Mouse (Mus musculus): Measurements from ENCODE around the gene Adk. TPM values are rescaled to one million over a fixed set of nuclear protein-coding genes. Genes with fewer than 3 reads are reported as not detected.
A peak's percentile ranks its signal among the peaks of the same experiment; 100 is the strongest.

Gene Adk
- polyA plus RNA-seq, 1 experiment from 2014 or later: 203 TPM

DNA sequence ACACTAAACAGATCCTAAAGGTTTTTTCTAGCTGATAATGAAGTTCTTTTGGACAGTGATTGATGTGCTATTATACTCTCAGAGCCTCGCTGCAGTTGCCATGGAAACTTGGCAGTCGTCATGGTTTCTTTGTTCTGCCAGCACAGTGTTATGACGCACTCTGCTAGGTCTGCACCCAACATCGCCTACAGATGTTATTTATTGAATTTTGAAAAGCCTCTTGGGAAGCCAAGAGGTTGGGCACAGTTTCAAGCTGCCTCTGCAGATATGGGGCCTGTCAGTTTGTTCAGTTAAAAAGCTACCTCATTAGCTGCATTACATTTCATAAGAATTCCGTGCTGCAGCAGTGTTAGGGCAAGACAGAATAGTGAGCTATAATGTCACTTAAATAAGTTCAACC is 316.8 kb downstream of the Adk start:
- WGBS: 3% methylated on average over 5 of the region's 5 CpGs
- H3K4me2 ChIP-seq: no peak overlapping the region
- no peaks in the 10 kb centered on the region for H3K36me3 ChIP-seq
- no peaks in the 10 kb centered on the region for H3K27me3 ChIP-seq
- no peak overlapping the region for H3K4me3 ChIP-seq
- H3K9me3 ChIP-seq: no peaks in the 10 kb centered on the region
- no peak overlapping the region for H3K9ac ChIP-seq
- H3K27ac ChIP-seq: no peak overlapping the region
- peaks cover 11% of the 10 kb centered on the region for H3K4me1 ChIP-seq
- ATAC-seq (ENCODE audit: borderline replicate concordance, extremely low read depth, low FRiP score, low TSS enrichment): peak; percentile 96

DNA sequence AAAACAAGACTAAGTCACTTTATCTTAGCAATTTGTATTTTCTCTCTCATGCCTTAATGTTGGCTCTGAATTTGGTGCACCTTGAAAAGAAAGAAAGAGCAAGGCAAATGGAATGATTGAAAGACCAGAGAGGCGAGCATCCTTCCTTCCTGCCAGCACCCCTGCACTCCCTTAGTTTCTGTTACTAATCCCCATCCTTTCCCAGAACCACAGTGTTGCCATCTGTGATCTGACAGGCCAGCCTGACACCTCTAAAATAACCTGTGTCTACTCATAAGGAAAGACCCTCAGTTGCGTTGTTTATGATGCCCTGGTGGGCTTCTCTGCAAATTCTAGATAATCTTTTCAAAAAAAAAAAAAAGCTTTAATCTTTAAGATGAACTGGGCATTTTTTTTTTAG is 319.6 kb downstream of the Adk start:
- WGBS: 79% methylated on average over 2 of the region's 2 CpGs
- no peak overlapping the region for H3K4me3 ChIP-seq
- no peaks in the 10 kb centered on the region for H3K9me3 ChIP-seq
- H3K36me3 ChIP-seq: no peaks in the 10 kb centered on the region
- H3K4me2 ChIP-seq: no peak overlapping the region
- H3K27ac ChIP-seq: no peak overlapping the region
- H3K9ac ChIP-seq: no peak overlapping the region
- no peaks in the 10 kb centered on the region for H3K27me3 ChIP-seq
- no peak for ATAC-seq (ENCODE audit: borderline replicate concordance, extremely low read depth, low FRiP score, low TSS enrichment)
- H3K4me1 ChIP-seq: peaks cover 11% of the 10 kb centered on the region

DNA sequence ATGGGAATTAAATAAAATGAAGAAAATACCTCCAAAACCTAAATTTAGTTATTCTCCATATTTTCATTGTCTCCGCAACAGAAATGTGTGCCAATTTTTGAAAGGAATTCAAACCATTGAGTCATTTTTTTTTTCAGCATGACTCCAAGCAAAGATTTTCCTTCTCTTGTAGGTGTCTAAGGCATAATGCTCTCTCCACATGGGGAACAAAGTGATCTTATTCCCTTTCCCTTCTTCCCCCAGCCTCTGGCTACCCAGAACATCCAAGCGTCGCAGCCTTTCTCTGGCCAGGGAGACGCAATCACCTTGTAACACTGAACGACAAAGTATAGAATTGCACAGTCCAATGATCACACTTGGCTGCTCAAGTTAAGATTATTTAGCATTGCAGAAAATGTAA is 320.3 kb downstream of the Adk start:
- Histone ChIP-seq H3K4me3 (no peak overlapping the region), H3K27ac (no peak overlapping the region), H3K36me3 (no peaks in the 10 kb centered on the region), H3K4me2 (no peak overlapping the region), H3K4me1 (peaks cover 11% of the 10 kb centered on the region), H3K27me3 (no peaks in the 10 kb centered on the region), H3K9ac (no peak overlapping the region), H3K9me3 (no peaks in the 10 kb centered on the region)
- 90% methylated on average over 5 of the region's 5 CpGs for WGBS
- ATAC-seq (ENCODE audit: borderline replicate concordance, extremely low read depth, low FRiP score, low TSS enrichment): no peak

DNA sequence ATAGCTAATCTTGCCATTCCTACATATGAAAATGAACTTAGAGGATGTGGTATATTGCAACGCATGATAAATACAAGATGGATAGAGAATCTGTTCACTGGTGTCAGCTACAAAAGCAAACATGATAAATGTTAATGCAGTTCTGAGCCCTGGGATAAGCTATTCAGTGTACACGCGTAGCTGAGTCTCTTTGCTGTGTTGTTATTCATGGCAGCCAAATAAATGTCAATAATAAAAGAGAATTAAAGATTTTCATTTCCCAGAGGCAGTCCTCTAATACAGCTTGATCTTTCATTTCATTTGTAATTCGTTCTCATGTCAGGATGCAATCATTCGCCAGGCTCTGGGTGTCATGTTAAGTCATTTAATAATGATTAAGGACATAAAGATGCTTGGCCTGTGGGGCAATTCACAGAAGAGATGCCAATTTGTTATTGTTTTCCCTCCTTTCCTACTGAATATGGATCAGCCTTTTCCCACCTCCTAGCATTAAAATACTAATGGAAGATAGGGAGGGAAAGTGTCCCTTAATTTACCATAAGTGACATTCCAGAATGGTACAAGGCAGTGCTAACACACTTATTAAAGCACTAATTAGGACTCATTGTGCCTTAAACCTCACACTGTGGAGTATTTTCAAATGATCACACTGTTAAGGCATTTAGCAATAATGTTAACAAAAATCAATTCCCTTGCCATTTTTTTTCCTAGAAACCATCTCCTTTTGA is 331.5 kb downstream of the Adk start:
- Histone ChIP-seq H3K36me3 (peaks cover 13% of the 10 kb centered on the region; the same call in 1 of the 2 replicates), H3K27ac (no peak overlapping the region), H3K4me3 (no peak overlapping the region), H3K27me3 (no peaks in the 10 kb centered on the region), H3K4me2 (no peak overlapping the region), H3K4me1 (no peaks in the 10 kb centered on the region), H3K9me3 (no peaks in the 10 kb centered on the region), H3K9ac (no peak overlapping the region)
- WGBS: 90% methylated on average over 5 of the region's 5 CpGs
- ATAC-seq (ENCODE audit: borderline replicate concordance, extremely low read depth, low FRiP score, low TSS enrichment): no peak

DNA sequence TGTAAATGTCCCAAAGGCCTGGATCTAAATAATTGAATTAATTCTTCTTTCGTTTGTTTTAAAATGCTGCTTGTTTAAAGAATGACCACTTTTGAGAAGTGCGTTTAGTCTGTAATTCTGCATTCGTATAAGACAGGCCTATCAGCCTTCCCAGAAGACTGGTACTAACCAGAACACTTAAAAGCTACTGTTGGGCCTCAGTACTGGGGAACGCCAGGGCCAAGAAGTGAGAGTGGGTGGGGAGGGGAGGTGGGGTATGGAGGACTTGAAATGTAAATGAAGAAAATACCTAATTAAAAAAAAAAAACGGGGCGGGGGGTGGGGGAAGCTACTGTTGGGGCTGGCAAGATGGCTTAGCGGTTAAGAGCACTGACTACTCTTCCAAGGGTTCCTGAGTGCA is 347.1 kb downstream of the Adk start:
- no peaks in the 10 kb centered on the region for H3K27me3 ChIP-seq
- WGBS: 80% methylated on average over 7 of the region's 7 CpGs
- H3K4me1 ChIP-seq: peaks cover 8% of the 10 kb centered on the region; the same call in 1 of the 2 replicates

DNA sequence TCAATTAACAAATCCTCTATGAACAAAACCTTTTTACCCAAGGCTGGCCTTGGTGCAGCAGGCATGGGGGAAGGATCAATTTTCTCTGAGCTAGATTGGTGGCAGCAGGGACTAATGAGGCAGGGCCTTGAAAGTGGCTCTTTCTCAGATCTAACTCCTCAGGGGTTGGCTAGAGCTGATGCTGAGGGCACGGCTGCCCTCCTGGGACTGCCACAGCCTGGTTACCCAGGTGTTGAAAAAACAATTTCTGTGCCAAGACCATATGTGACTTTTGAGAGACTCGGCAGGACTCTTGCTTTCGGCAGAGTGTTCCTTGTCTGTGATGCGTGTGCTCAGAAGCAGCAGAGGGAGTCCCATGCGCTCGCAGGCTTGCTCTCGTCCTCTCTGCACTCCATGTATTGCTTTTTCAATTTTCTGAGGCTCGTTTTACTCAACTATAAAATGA is 349.8 kb downstream of the Adk start:
- no peaks in the 10 kb centered on the region for H3K27me3 ChIP-seq
- ATAC-seq (ENCODE audit: borderline replicate concordance, extremely low read depth, low FRiP score, low TSS enrichment): no peak
- no peak overlapping the region for H3K9ac ChIP-seq
- no peaks in the 10 kb centered on the region for H3K36me3 ChIP-seq
- H3K4me1 ChIP-seq: peaks cover 8% of the 10 kb centered on the region; the same call in 1 of the 2 replicates
- 49% methylated on average over 8 of the region's 8 CpGs for WGBS
- H3K27ac ChIP-seq: peak overlapping the region; percentile 55
- H3K9me3 ChIP-seq: no peaks in the 10 kb centered on the region
- H3K4me3 ChIP-seq: no peak overlapping the region
- no peak overlapping the region for H3K4me2 ChIP-seq

More for the DNA sequence above, 347.1 kb downstream of the Adk start:
- Histone ChIP-seq H3K36me3 (no peaks in the 10 kb centered on the region), H3K4me2 (no peak overlapping the region), H3K4me3 (no peak overlapping the region), H3K9ac (no peak overlapping the region), H3K9me3 (no peaks in the 10 kb centered on the region), H3K27ac (no peak overlapping the region)
- no peak for ATAC-seq (ENCODE audit: borderline replicate concordance, extremely low read depth, low FRiP score, low TSS enrichment)

DNA sequence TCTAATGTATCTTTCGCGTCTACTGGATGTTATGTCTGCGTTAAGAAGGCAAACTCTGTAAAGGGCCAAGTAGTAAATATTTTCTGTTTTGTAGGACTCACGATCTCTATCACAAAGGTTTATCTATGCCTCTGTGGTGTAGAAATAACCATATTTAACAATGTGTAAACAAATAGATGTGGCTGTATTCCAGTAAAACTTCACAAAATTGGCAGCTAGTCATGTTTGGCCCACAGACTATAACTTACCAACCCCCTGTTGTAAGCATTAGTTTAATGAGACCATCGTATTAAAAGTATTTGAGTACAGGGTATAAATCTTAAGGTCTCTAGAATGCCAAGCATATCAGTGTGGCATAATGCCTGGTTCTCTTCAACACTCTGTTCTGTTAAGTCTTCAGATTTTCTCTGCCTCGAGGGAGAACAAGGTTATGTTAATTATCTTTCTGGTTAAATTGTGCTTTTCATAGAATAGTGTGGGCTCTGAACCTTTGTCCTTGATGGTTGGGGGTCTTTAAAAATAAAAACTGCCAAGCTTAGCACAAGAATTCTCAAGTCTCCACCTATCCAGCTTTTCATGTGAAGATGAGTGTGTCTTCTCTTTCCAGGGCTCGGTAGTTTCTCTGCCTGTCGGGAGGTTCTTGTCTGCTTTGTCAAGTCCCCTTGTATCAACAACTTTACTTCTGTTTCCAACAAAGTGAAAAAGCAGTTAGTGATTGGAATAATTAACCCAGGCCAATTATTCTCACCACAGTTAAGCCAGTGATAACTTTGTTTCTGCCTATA is 350.4 kb downstream of the Adk start:
- no peaks in the 10 kb centered on the region for H3K9me3 ChIP-seq
- H3K4me3 ChIP-seq: no peak overlapping the region
- peak overlapping the region; percentile 55 for H3K27ac ChIP-seq
- no peaks in the 10 kb centered on the region for H3K27me3 ChIP-seq
- no peak overlapping the region for H3K4me2 ChIP-seq
- H3K9ac ChIP-seq: no peak overlapping the region
- no peak for ATAC-seq (ENCODE audit: borderline replicate concordance, extremely low read depth, low FRiP score, low TSS enrichment)
- 53% methylated on average over 8 of the region's 8 CpGs for WGBS
- peaks cover 8% of the 10 kb centered on the region; the same call in 1 of the 2 replicates for H3K4me1 ChIP-seq
- no peaks in the 10 kb centered on the region for H3K36me3 ChIP-seq

DNA sequence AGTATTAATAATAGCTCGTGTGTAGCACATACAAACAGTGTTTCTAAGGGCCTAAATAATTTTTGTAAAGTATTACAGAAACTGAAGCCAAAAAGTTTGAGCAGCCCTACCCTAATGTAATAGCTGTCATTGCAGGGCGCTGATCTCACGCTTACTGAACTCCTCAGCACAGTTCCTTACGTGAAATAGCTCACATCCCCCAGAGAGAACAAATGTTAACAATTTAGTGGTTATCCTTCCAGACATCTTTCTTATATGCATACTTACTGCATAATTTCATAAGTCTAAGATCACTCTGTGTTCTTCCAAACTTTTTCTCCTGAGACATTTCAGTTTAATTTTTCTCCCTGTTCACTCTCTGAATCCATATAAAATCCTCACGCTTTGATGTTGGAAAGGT is 354.6 kb downstream of the Adk start:
- WGBS: 82% methylated on average over 5 of the region's 5 CpGs
- no peak overlapping the region for H3K4me3 ChIP-seq

DNA sequence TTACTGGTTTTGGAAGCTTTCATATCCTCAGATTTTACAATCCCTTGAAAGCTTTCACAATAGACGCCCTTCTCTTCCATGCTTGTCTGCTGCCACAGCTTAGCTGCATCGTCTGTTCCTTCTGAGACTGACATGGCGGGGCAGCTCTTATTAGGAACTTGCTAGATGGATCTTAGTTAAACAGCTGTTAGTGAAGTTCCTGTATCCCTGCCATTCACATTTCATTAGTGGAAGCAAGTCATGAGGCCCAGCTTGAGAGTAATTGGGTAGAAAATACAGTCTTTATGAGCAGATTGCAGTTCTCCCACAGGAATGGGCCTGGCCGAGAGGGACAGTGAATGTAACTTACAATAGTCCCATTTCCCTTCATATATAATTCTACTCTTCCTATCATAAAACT is 356.5 kb downstream of the Adk start:
- no peaks in the 10 kb centered on the region for H3K36me3 ChIP-seq
- no peaks in the 10 kb centered on the region for H3K27me3 ChIP-seq
- 86% methylated on average over 4 of the region's 4 CpGs for WGBS
- H3K4me3 ChIP-seq: no peak overlapping the region
- H3K9ac ChIP-seq: no peak overlapping the region
- no peak overlapping the region for H3K4me2 ChIP-seq
- no peak overlapping the region for H3K27ac ChIP-seq
- H3K4me1 ChIP-seq: no peaks in the 10 kb centered on the region
- no peaks in the 10 kb centered on the region for H3K9me3 ChIP-seq
- no peak for ATAC-seq (ENCODE audit: borderline replicate concordance, extremely low read depth, low FRiP score, low TSS enrichment)

More for the DNA sequence above, 354.6 kb downstream of the Adk start:
- ATAC-seq (ENCODE audit: borderline replicate concordance, extremely low read depth, low FRiP score, low TSS enrichment): no peak
- H3K9ac ChIP-seq: no peak overlapping the region
- no peak overlapping the region for H3K27ac ChIP-seq
- no peaks in the 10 kb centered on the region for H3K27me3 ChIP-seq
- H3K9me3 ChIP-seq: no peaks in the 10 kb centered on the region
- H3K4me1 ChIP-seq: peaks cover 8% of the 10 kb centered on the region; the same call in 1 of the 2 replicates
- no peak overlapping the region for H3K4me2 ChIP-seq
- no peaks in the 10 kb centered on the region for H3K36me3 ChIP-seq

DNA sequence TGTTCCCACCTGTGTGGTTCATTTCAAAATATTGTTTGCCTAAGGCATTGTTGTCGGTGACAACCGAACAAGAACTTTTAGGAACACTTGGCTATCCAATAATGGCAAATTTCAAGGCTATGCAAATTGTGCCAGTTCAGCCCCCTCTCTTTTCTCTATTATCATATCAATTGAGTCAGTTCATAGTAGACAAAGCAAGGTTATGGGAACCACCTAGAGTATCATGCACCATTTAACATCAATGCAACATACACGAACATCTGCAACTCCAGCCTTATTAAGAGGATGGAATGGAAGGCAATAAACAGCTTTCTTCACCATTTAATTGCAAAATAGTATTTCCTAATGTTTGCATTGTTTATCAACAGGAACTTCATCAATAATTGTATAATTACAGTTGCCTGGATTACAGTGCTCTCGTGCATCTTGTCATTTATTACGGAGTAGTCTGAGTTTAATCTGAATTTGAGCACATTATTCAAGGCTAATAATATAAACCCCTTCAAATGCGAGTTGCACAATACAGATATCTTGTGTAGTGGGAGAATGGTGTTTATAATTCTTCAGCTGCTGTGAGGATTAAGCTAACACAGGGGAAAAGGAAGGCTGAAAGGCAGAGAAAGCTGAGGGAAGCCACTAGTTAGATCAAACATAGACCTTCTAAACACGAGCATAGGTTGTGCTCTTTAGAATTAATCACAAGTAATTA is 358.5 kb downstream of the Adk start:
- H3K9ac ChIP-seq: no peak overlapping the region
- no peak overlapping the region for H3K4me2 ChIP-seq
- no peak overlapping the region for H3K27ac ChIP-seq
- no peaks in the 10 kb centered on the region for H3K9me3 ChIP-seq
- H3K36me3 ChIP-seq: no peaks in the 10 kb centered on the region
- 65% methylated on average over 7 of the region's 7 CpGs for WGBS
- no peak for ATAC-seq (ENCODE audit: borderline replicate concordance, extremely low read depth, low FRiP score, low TSS enrichment)
- no peak overlapping the region for H3K4me3 ChIP-seq
- no peaks in the 10 kb centered on the region for H3K4me1 ChIP-seq
- H3K27me3 ChIP-seq: no peaks in the 10 kb centered on the region

DNA sequence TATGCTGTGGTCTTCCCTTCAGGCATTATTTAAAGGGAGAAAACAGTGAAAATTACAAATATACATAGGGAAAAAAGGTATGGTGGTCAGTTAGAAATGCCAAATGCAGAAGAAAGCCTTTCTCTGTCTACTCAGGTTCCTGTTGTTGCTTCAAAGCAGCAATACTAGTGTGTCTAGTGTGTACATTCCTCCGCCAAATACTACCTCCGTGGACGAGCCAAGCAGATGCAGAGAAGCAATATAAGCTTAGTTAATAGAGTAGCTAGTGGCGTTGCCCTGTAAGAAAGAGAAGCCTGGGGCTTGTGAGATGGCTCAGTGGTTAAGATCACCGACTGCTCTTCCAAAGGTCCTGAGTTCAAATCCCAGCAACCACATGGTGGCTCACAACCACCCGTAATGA is 359.1 kb downstream of the Adk start:
- H3K27me3 ChIP-seq: no peaks in the 10 kb centered on the region
- H3K4me1 ChIP-seq: no peaks in the 10 kb centered on the region
- no peak for ATAC-seq (ENCODE audit: borderline replicate concordance, extremely low read depth, low FRiP score, low TSS enrichment)
- no peaks in the 10 kb centered on the region for H3K9me3 ChIP-seq
- H3K27ac ChIP-seq: no peak overlapping the region
- H3K4me3 ChIP-seq: no peak overlapping the region
- no peak overlapping the region for H3K4me2 ChIP-seq
- no peaks in the 10 kb centered on the region for H3K36me3 ChIP-seq
- H3K9ac ChIP-seq: no peak overlapping the region
- WGBS: 85% methylated on average over 6 of the region's 6 CpGs

DNA sequence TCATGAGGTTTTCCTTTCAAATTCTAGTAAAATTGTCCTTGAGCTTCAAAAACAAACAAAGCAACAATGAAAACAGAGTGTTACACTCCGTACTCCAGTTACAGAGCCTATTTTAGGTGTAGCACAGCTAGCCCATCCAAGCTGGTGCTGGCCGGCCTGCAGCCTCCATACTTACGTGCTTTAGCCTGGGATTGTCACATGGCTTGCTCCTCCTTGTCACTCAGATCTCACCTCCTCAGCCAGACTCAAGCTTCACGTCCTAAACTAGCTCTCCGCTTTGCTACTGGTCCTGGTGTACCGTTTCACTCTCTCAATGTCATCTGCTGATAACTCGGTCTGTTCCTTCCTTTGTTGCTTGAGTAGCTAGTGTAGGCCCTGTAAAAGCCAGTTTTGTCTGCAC is 366.0 kb downstream of the Adk start:
- Histone ChIP-seq H3K9me3 (no peaks in the 10 kb centered on the region), H3K9ac (no peak overlapping the region), H3K4me2 (no peak overlapping the region), H3K27ac (no peak overlapping the region), H3K27me3 (no peaks in the 10 kb centered on the region), H3K4me1 (no peaks in the 10 kb centered on the region), H3K36me3 (no peaks in the 10 kb centered on the region), H3K4me3 (no peak overlapping the region)
- no peak for ATAC-seq (ENCODE audit: borderline replicate concordance, extremely low read depth, low FRiP score, low TSS enrichment)
- WGBS: 61% methylated on average over 7 of the region's 7 CpGs

Measured in lung, embryonic 15.5 days (tissue).